In genomic region chrX:169319066-169319760, GRCm38 (mm10) we compare ENCODE assay signal across 8 mouse cellular contexts. TPM values are rescaled to one million over a fixed set of nuclear protein-coding genes. Genes with fewer than 3 reads are reported as not detected.
A peak's percentile ranks its signal among the peaks of the same experiment; 100 is the strongest.
DNase-seq lines count a peak whose midpoint lies in the region; ATAC-seq and TF ChIP-seq lines count a peak whose summit lies in the region.

No protein-coding gene starts in this region.

- TF ChIP-seq POLR2A in liver, adult 2 months (IDR thresholded peaks at IDR 0.05; ENCODE audit: extremely low read depth, insufficient read depth, low read length) = no peak
- TF ChIP-seq POLR2A in bone marrow macrophage, adult 2 months (IDR thresholded peaks at IDR 0.05; ENCODE audit: borderline replicate concordance, low read depth, low read length) = no peak

- H3K4me3 ChIP-seq in liver, adult 2 months (ENCODE audit: insufficient read depth, low read depth, low read length) = peak overlapping the region; percentile 5
- peak overlapping the region; percentile 84 for H3K4me3 ChIP-seq in bone marrow macrophage, adult 2 months (ENCODE audit: insufficient read depth, low read length)
- H3K4me3 ChIP-seq in hindbrain, embryonic 15.5 days = peak overlapping the region; percentile 59
- H3K4me3 ChIP-seq in midbrain, embryonic 13.5 days (replicated peaks) = peak overlapping the region; percentile 57

- no peak for DNase-seq in liver, adult 2 months (ENCODE audit: extremely low read depth, low read depth, low spot score)
- DNase-seq in liver = no peak
- DNase-seq in embryo, embryonic 11 days = no peak
- no peak for DNase-seq in urinary bladder, postnatal 36 days (ENCODE audit: low spot score in 2 of 2)
- no peak for DNase-seq in urinary bladder, adult 2 months (ENCODE audit: low spot score)

- no peak for ATAC-seq in hindbrain, embryonic 15.5 days (ENCODE audit: low FRiP score, low read depth)
- no peak for ATAC-seq in midbrain, embryonic 13.5 days

- no peaks in the 10 kb centered on the region for H3K27me3 ChIP-seq in liver, adult 2 months (ENCODE audit: control insufficient read depth, insufficient read depth, low read length)
- no peaks in the 10 kb centered on the region; the same call in 1 of the 2 replicates for H3K27me3 ChIP-seq in hindbrain, embryonic 15.5 days
- peaks cover 2% of the 10 kb centered on the region; the same call in 1 of the 2 replicates for H3K27me3 ChIP-seq in midbrain, embryonic 13.5 days

- H3K27ac ChIP-seq in liver, adult 2 months (replicated peaks; ENCODE audit: insufficient read depth, low read depth, low read length) = no peak overlapping the region
- no peak overlapping the region for H3K27ac ChIP-seq in bone marrow macrophage, adult 2 months (ENCODE audit: insufficient read depth, low read depth, low read length)
- no peak overlapping the region for H3K27ac ChIP-seq in hindbrain, embryonic 15.5 days (replicated peaks)
- H3K27ac ChIP-seq in midbrain, embryonic 13.5 days = no peak overlapping the region

- no peaks in the 10 kb centered on the region for H3K79me2 ChIP-seq in liver, adult 2 months (ENCODE audit: control insufficient read depth, insufficient read depth, low read length)

- H3K4me1 ChIP-seq in liver, adult 2 months (ENCODE audit: control insufficient read depth, insufficient read depth, low read length) = no peaks in the 10 kb centered on the region; the same call in 1 of the 2 replicates
- H3K4me1 ChIP-seq in bone marrow macrophage, adult 2 months (ENCODE audit: control insufficient read depth, insufficient read depth, low read length) = peaks cover 3% of the 10 kb centered on the region; the same call in 1 of the 2 replicates
- peaks cover 12% of the 10 kb centered on the region for H3K4me1 ChIP-seq in hindbrain, embryonic 15.5 days (replicated peaks)
- peaks cover 8% of the 10 kb centered on the region for H3K4me1 ChIP-seq in midbrain, embryonic 13.5 days (replicated peaks)

- peak overlapping the region; percentile 72; the same call in 1 of the 2 replicates for H3K9ac ChIP-seq in liver, adult 2 months (ENCODE audit: low read depth, low read length)
- H3K9ac ChIP-seq in hindbrain, embryonic 15.5 days = peak overlapping the region; percentile 62
- H3K9ac ChIP-seq in midbrain, embryonic 13.5 days (replicated peaks) = peak overlapping the region; percentile 78

- peak overlapping the region; percentile 56 for H3K4me2 ChIP-seq in hindbrain, embryonic 15.5 days
- H3K4me2 ChIP-seq in midbrain, embryonic 13.5 days (replicated peaks) = peak overlapping the region; percentile 57

- no peak for TF ChIP-seq CTCF in liver, adult 2 months (IDR thresholded peaks at IDR 0.05; ENCODE audit: low read depth, low read length)
- no peak for TF ChIP-seq CTCF in bone marrow macrophage, adult 2 months (IDR thresholded peaks at IDR 0.05; ENCODE audit: low read depth, low read length)

- no peaks in the 10 kb centered on the region for H3K9me3 ChIP-seq in hindbrain, embryonic 15.5 days
- H3K9me3 ChIP-seq in midbrain, embryonic 13.5 days = no peaks in the 10 kb centered on the region

- WGBS in liver, adult 2 months = 31% methylated on average over 12 of the region's 12 CpGs
- WGBS in hindbrain, embryonic 15.5 days = 56% methylated on average over 12 of the region's 12 CpGs
- 59% methylated on average over 12 of the region's 12 CpGs for WGBS in midbrain, embryonic 13.5 days

- peaks cover 7% of the 10 kb centered on the region for H3K36me3 ChIP-seq in liver, adult 2 months (ENCODE audit: control insufficient read depth, insufficient read depth, low read length)
- H3K36me3 ChIP-seq in hindbrain, embryonic 15.5 days = no peaks in the 10 kb centered on the region
- peaks cover 3% of the 10 kb centered on the region; the same call in 1 of the 2 replicates for H3K36me3 ChIP-seq in midbrain, embryonic 13.5 days

RNA-seq across cellular contexts. Expression of gene Hccs, which starts 1.0 kb away (rescaled TPM):
- total RNA-seq in liver, adult 2 months (2014; rRNA removed) = 9.3 and 9.6 TPM in 2 replicates
- polyA plus RNA-seq in liver, adult 2 months (2012; rRNA removed) = 4.9 and 5.0 TPM in 2 replicates
- 15.0 and 17.8 TPM in 2 replicates for polyA plus RNA-seq in bone marrow macrophage, adult 2 months (2012; ENCODE audit: insufficient read depth, insufficient read length, missing spikeins)
- 38.6 and 39.7 TPM in 2 replicates for polyA plus RNA-seq in hindbrain, embryonic 15.5 days (2015; fragmentation: Nextera tagmentation; extraction: Ambion mirVana)
- polyA plus RNA-seq in midbrain, embryonic 13.5 days (2015; fragmentation: Nextera tagmentation; extraction: Ambion mirVana) = 40.7 and 42.1 TPM in 2 replicates
- polyA plus RNA-seq in urinary bladder, adult 2 months (2012; rRNA removed) = 16.8 and 18.7 TPM in 2 replicates

Comparison
In these comparisons a context has a peak if more than half of its experiments do, and no peak if none do; other contexts are left out.
1. H3K4me3 ChIP-seq: peak in every context shown above with its lines; median percentile 84 in bone marrow macrophage, adult 2 months; 59 in hindbrain, embryonic 15.5 days; 57 in midbrain, embryonic 13.5 days; 5 in liver, adult 2 months.